Mouse (Mus musculus) midbrain, embryonic 16.5 days (tissue): ENCODE measurements at regions not wholly inside any gene's neighbourhood (a gene's known extent, or its start where the extent isn't known, plus 50 kb on each side); places are given as distances from the start of the nearest gene placed in this dataset.
"Not testable (repeated sequence)": the region's sequence is repeated elsewhere in the genome, so short reads cannot be mapped to it uniquely, and the experiment has no call there.

ENCODE experiments used
- ATAC-seq: fragments of 200-750 bp; cut with Nextera tagmentation; 2 replicates; pipeline ENCODE4 v1.8.0; 2017; ENCODE audit warnings: moderate TSS enrichment
- H3K27ac ChIP-seq: fragments of 300-500 bp; sonication (generic); 2 replicates; pipeline ENCODE4 v1.5.1; 2014; ENCODE audit warnings: mild to moderate bottlenecking, low read length, mixed read lengths
- H3K27me3 ChIP-seq: fragments of 300-500 bp; sonication (generic); 2 replicates; pipeline ENCODE4 v1.6.1; 2014; ENCODE audit warnings: low read depth, low read length, mixed read lengths; ENCODE audit not compliant: control insufficient read depth, insufficient read depth
- H3K36me3 ChIP-seq: fragments of 300-500 bp; sonication (generic); 2 replicates; pipeline ENCODE4 v1.6.1; 2014; ENCODE audit warnings: mild to moderate bottlenecking, low read length, moderate library complexity, mixed read lengths; ENCODE audit not compliant: control insufficient read depth, insufficient read depth
- H3K4me1 ChIP-seq: fragments of 300-500 bp; sonication (generic); 2 replicates; pipeline ENCODE4 v1.6.1; 2014; ENCODE audit warnings: mild to moderate bottlenecking, low read length, mixed read lengths; ENCODE audit not compliant: control insufficient read depth, insufficient read depth
- H3K4me2 ChIP-seq: fragments of 300-500 bp; sonication (generic); 2 replicates; pipeline ENCODE4 v1.6.1; 2014; ENCODE audit warnings: mild to moderate bottlenecking, low read length, mixed read lengths
- H3K4me3 ChIP-seq: fragments of 300-500 bp; sonication (generic); 2 replicates; pipeline ENCODE4 v1.5.1; 2014; ENCODE audit warnings: low read depth, mild to moderate bottlenecking, low read length, moderate library complexity, mixed read lengths
- H3K9ac ChIP-seq: fragments of 300-500 bp; sonication (generic); 2 replicates; pipeline ENCODE4 v1.6.1; 2014; ENCODE audit warnings: low read depth, low read length, mixed read lengths
- H3K9me3 ChIP-seq: fragments of 300-500 bp; sonication (generic); replicated peaks from 2 replicates; pipeline ENCODE4 v1.6.1; 2014; ENCODE audit warnings: mild to moderate bottlenecking, low read length, mixed read lengths; ENCODE audit not compliant: control insufficient read depth, poor library complexity, severe bottlenecking
- WGBS: fragments of 180-500 bp; shearing (Covaris S2); extraction: QIAGEN DNeasy Blood & Tissue Kit; methylation state at CpG from one replicate; pipeline ENCODE4 v1.1.7; 2014; 5-methylcytosine and 5-hydroxymethylcytosine counted together

DNA sequence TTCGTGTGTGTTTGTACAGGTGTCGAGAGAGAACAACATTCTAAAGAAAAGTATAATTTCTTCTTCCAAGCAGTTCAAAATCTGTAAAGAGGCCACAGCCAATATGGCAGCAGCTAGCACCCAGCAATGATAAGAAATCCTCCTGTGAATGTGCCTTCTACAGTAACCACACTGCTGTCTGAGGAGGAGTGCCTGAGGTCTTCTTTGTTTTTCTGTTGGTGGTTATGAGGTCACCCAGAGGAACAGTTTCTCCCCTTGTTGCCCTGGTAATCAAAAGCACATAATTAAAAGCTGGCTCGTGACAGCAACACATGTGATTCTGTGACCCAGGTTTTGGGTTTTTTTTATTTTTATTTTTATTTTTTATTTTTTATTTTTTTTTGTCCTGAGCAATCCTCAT, 100.8 kb upstream of the Adtrp start:
- ATAC-seq = no peak
- no peak overlapping the region for H3K9ac ChIP-seq
- no peaks in the 10 kb centered on the region for H3K9me3 ChIP-seq
- H3K27ac ChIP-seq = no peak overlapping the region
- H3K36me3 ChIP-seq = no peaks in the 10 kb centered on the region
- H3K4me3 ChIP-seq = no peak overlapping the region
- no peaks in the 10 kb centered on the region for H3K27me3 ChIP-seq
- 94% methylated on average over 3 of the region's 3 CpGs for whole genome bisulfite sequencing
- peaks cover 8% of the 10 kb centered on the region for H3K4me1 ChIP-seq
- H3K4me2 ChIP-seq = no peak overlapping the region

DNA sequence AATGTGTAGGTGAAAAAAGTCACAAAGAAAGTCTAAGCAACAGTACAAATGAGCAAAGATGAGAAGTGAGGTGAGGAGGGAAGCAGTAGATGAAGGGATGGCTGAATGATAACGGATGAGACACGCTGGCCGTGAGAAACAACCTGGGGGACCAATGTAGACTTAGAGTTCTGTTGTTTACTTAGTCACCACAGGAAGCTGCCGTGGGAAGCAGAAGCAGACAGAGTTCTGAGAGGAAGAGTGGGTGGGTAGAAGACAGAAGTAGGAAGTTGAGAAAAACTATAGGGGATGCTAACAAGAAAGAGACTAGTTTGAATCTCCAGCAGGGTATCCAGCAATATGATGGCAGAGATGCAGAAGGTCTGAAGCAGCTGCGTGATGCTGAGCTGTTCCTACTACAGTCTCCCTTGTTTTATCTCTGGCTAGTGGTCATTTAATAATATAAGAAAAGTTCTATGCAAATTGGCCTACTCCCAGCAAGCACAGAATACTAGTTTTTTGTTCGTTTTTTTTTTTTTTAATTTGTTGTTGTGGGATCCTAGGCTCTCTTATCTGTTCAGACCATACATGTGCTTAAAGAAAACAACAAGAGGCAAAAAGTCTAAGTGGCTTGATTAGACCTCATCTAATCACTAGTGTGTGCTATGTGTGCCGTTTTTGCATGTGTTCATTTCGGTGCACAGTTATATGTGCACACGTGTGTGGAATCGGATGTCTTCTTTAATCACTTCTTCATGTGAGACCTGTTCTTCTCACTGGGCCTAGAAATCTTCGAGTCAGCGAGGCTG, 85.0 kb upstream of the Adtrp start:
- Histone ChIP-seq H3K9ac (no peak overlapping the region), H3K27me3 (no peaks in the 10 kb centered on the region), H3K27ac (no peak overlapping the region), H3K4me1 (no peaks in the 10 kb centered on the region), H3K4me2 (no peak overlapping the region), H3K36me3 (no peaks in the 10 kb centered on the region), H3K4me3 (no peak overlapping the region), H3K9me3 (no peaks in the 10 kb centered on the region)
- ATAC-seq = no peak
- WGBS = 85% methylated on average over 12 of the region's 12 CpGs

GRCm38 (mm10) chr13:41929768-41930167, 82.3 kb upstream of the Adtrp start:
- no peaks in the 10 kb centered on the region for H3K36me3 ChIP-seq
- no peaks in the 10 kb centered on the region for H3K4me1 ChIP-seq
- WGBS = 67% methylated on average over 1 of the region's 1 CpGs
- H3K4me3 ChIP-seq = no peak overlapping the region
- H3K4me2 ChIP-seq = no peak overlapping the region
- no peak for ATAC-seq
- H3K9me3 ChIP-seq = no peaks in the 10 kb centered on the region
- no peak overlapping the region for H3K9ac ChIP-seq
- no peaks in the 10 kb centered on the region for H3K27me3 ChIP-seq
- H3K27ac ChIP-seq = no peak overlapping the region

DNA sequence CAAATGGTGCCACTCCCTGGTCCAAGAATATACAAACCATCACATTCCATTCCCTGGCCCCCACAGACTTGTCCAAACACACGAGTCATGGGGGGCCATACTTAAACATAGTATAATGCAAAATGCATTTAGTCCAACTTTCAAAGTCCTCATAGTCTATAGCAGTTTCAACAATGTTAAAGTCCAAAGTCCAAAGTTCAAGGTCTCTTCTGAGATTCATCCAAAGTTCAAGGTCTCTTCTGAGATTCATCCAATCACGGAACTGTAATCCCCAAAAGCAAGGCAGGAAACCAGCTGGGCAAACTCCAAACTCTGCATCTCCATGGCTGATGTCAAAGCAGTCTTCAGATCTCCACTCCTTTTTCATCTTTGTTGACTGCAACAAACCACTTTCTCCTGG, 78.4 kb upstream of the Adtrp start:
- H3K4me1 ChIP-seq, H3K4me3 ChIP-seq, H3K9me3 ChIP-seq, H3K4me2 ChIP-seq, H3K27me3 ChIP-seq, ATAC-seq, H3K9ac ChIP-seq, H3K36me3 ChIP-seq, H3K27ac ChIP-seq: not testable (repeated sequence)
- 91% methylated on average over 2 of the region's 2 CpGs for WGBS

DNA sequence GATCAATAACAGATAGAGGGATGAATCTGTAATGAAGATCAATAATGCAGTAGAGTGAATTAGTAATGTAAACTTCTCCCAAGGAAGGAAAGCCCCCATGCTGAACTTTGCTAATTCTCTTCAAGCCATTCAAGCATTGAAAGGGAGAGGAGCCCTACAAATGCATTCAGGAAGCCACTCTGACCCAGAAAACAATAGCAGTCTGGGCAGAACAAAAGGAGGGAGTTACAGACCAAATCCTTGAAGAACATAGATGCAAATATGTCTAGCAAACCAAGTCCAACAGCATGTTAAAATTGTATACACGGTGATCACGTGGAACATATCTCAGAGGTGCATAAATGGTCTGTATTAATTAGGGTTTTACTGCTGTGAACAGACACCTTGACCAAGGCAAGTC, 77.7 kb upstream of the Adtrp start:
- no peak overlapping the region for H3K4me2 ChIP-seq
- no peak overlapping the region for H3K27ac ChIP-seq
- 34% methylated on average over 2 of the region's 2 CpGs for WGBS
- H3K27me3 ChIP-seq = no peaks in the 10 kb centered on the region
- no peaks in the 10 kb centered on the region for H3K36me3 ChIP-seq
- no peak overlapping the region for H3K9ac ChIP-seq
- H3K4me1 ChIP-seq = no peaks in the 10 kb centered on the region
- ATAC-seq = no peak
- no peak overlapping the region for H3K4me3 ChIP-seq
- H3K9me3 ChIP-seq = no peaks in the 10 kb centered on the region

DNA sequence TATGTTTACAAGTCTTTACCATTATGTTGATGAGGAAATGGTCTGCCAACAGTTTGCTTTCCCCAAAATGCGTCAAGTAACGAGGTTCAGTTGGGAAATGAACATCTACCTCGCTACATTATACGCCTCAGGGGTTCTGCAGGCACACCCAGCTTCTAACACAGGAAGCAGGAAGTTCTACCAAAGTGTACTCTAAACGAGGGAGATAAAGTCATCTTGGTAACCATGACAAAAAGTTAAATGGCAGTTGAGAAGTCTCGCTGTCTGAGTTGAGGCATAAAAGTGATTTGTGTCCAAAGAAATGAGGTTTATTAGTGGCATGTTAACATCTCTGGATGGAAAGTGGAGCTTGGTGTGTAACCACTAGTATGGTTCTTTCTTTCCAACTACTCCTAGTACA, 73.7 kb upstream of the Adtrp start:
- H3K27ac ChIP-seq = no peak overlapping the region
- H3K9me3 ChIP-seq = no peaks in the 10 kb centered on the region
- WGBS = 89% methylated on average over 6 of the region's 6 CpGs
- H3K4me1 ChIP-seq = no peaks in the 10 kb centered on the region
- no peak overlapping the region for H3K4me3 ChIP-seq
- no peak for ATAC-seq
- no peaks in the 10 kb centered on the region for H3K27me3 ChIP-seq
- H3K36me3 ChIP-seq = no peaks in the 10 kb centered on the region
- H3K9ac ChIP-seq = no peak overlapping the region
- H3K4me2 ChIP-seq = no peak overlapping the region

- peak overlapping the region; percentile 20; the same call in 1 of the 2 replicates for H3K4me2 ChIP-seq
- ATAC-seq = 0 out of 2 replicates have a peak, but pooled peaks have one; percentile 28
- no peak overlapping the region for H3K9ac ChIP-seq
- H3K9me3 ChIP-seq = no peaks in the 10 kb centered on the region
- 4% methylated on average over 5 of the region's 5 CpGs for WGBS
- H3K27me3 ChIP-seq = no peaks in the 10 kb centered on the region
- no peak overlapping the region for H3K27ac ChIP-seq
- no peaks in the 10 kb centered on the region for H3K36me3 ChIP-seq
- H3K4me1 ChIP-seq = no peaks in the 10 kb centered on the region
- no peak overlapping the region for H3K4me3 ChIP-seq
These were observed 71.0 kb upstream of the Adtrp start for GRCm38 (mm10) chr13:41918525-41918924.

GRCm38 (mm10) chr13:41915816-41916215, 68.3 kb upstream of the Adtrp start:
- H3K27ac ChIP-seq, H3K9ac ChIP-seq, H3K36me3 ChIP-seq, H3K9me3 ChIP-seq, ATAC-seq, H3K4me2 ChIP-seq, H3K4me3 ChIP-seq, H3K27me3 ChIP-seq, H3K4me1 ChIP-seq: not testable (repeated sequence)
- WGBS = 88% methylated on average over 9 of the region's 9 CpGs

- Histone ChIP-seq H3K27ac (no peak overlapping the region), H3K4me1 (no peaks in the 10 kb centered on the region), H3K4me2 (no peak overlapping the region), H3K36me3 (no peaks in the 10 kb centered on the region), H3K4me3 (no peak overlapping the region), H3K27me3 (no peaks in the 10 kb centered on the region), H3K9me3 (no peaks in the 10 kb centered on the region), H3K9ac (no peak overlapping the region)
- no peak for ATAC-seq
- WGBS = 71% methylated on average over 3 of the region's 3 CpGs
These were observed 63.3 kb upstream of the Adtrp start for GRCm38 (mm10) chr13:41910736-41911135.
